Mouse (Mus musculus): ENCODE results near the gene Ubxn11. TPM values are rescaled to one million over a fixed set of nuclear protein-coding genes. Genes with fewer than 3 reads are reported as not detected.

The Ubxn11 gene
- 1 to 10 TPM; 6.1 to 8.0 TPM for total RNA-seq (2023)

DNA sequence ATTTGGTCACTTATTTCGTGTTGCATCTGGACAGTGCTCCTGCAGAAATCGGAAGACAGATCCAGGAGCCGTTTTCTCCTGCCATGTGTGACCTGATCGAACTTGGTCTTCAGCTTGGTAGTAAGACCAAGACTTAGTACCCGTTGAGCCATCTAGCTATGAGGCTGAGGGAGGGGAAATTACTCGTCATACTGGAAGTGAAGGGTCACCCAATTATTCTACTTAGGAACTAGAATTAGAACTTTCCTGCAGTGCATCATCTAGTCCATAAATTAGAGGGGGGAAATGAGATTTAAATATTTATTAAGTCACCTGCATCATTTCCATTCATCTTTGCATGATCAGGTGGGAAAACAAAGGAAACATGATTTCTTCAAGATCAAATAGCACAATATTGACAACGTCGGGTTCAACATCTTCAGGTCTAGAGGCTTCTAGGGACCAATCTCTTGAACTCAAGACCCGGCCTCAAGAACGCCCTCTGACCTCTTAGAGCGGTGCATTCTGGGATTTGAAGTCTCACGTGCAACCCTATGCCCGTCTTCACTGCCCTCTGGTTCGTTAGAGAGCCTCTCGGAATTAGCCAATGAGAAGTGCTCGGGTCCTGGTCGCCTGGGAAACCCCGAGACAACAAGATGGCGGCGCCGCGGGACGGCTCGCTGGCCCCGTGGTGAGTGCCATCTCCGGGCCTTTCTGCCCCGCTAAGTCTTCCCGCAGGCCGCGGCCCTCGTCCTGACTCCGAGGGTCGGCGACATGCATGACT lies at the start of gene Ubxn11:
TSS of gene Ubxn11 (plus strand) at position 592 of the 763 bp plus-strand sequence.

GRCm38 (mm10) chr4:134053538-134053937 lies 48.8 kb upstream of the Ubxn11 start, which contains the start of gene Zfp683:
Gene Zfp683 (plus strand): TSS chr4:134053838.

DNA sequence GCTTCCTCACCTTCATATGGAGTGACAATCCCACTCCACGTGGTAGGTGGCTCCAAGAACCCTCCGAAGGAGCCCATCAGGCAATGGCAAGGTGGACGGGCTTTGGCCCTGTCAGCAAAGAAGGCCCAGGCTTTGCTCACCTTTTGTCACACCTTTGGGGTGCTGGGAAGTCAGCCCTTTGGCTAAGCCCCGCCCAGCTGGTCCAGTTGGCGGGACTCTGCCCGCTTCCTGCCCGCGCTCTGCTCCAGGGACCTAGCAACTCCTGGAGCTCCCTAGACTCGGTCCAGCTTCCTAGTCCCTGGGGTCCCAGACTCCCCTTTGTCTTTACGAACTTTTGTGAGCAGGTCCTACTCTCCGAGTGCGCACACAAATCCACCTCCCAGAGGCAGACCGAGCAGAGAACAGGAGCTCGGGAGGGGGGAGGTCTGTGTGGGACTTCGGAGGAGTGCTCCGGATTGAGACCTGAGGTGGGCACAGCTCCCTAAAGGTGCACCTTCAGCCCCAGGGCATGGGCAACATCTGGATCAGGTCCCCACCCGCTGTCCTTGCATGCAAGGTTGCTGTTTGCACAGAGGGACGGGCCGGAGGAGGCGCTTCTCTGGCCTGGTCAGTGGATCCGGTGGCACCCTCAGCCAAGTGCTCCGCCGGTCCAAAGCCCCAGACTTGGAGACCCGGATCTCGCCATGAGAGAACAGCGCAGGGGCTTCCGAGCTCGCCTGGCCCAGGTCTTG lies 42.1 kb upstream of the Ubxn11 start, which contains the start of gene Crybg2:
TSS of gene Crybg2 (plus strand) at position 681 of the 731 bp plus-strand sequence.

GRCm38 (mm10) chr4:134094923-134095547 lies 7.3 kb upstream of the Ubxn11 start, which contains the start of gene Cd52:
Gene Cd52 (minus strand): TSS chr4:134095082.

GRCm38 (mm10) chr4:134128221-134128982 lies 26.0 kb downstream of the Ubxn11 start, which contains the start of gene Sh3bgrl3:
Gene Sh3bgrl3 (minus strand): TSS chr4:134128789.

Other genes with a start within 250 kb of the Ubxn11 start
- gene Rps6ka1, start 214.8 kb upstream of the Ubxn11 start, total RNA-seq (2023), result 100 to 1,000 TPM; 257 to 277 TPM
- gene Hmgn2, start 133.9 kb upstream of the Ubxn11 start, total RNA-seq (2023), result 1,000 to 10,000 TPM; 1,129 to 1,279 TPM
- 10 to 100 TPM; 64.0 to 71.1 TPM for gene Dhdds, start 101.7 kb upstream of the Ubxn11 start, total RNA-seq (2023)
- gene Lin28a, start 83.7 kb upstream of the Ubxn11 start, total RNA-seq (2023), result 10 to 100 TPM; 43.4 to 50.8 TPM
- gene Zfp683, start 48.7 kb upstream of the Ubxn11 start, total RNA-seq (2023), result under 1 TPM in 1 of 2 experiments, not detected in 1; 0.24 TPM
- gene Crybg2, start 41.8 kb upstream of the Ubxn11 start, total RNA-seq (2023), result under 1 TPM; 0.42 to 0.44 TPM
- gene Cd52, start 7.5 kb upstream of the Ubxn11 start, total RNA-seq (2023), result 1,000 to 10,000 TPM; 1,669 to 1,713 TPM
- 1,000 to 10,000 TPM; 1,034 to 1,041 TPM for gene Sh3bgrl3, start 26.2 kb downstream of the Ubxn11 start, total RNA-seq (2023)
- gene Cep85, start 84.5 kb downstream of the Ubxn11 start, total RNA-seq (2023), result 10 to 100 TPM; 13.1 to 18.9 TPM
- not detected for gene Gm7534, start 100.4 kb downstream of the Ubxn11 start, total RNA-seq (2023)
- not detected for gene Catsper4, start 124.8 kb downstream of the Ubxn11 start, total RNA-seq (2023)
- gene Cnksr1, start 135.8 kb downstream of the Ubxn11 start, total RNA-seq (2023), result not detected
- gene E130218I03Rik, start 141.1 kb downstream of the Ubxn11 start, total RNA-seq (2023), result not detected
- gene Zfp593, start 143.0 kb downstream of the Ubxn11 start, total RNA-seq (2023), result 1 to 10 TPM; 3.8 to 4.7 TPM
- gene Gm30191, start 144.4 kb downstream of the Ubxn11 start, total RNA-seq (2023), result not detected
- not detected for gene Grrp1, start 151.5 kb downstream of the Ubxn11 start, total RNA-seq (2023)
- gene Pdik1l, start 185.3 kb downstream of the Ubxn11 start, total RNA-seq (2023), result 10 to 100 TPM; 12.1 to 15.9 TPM
- gene Trim63, start 212.6 kb downstream of the Ubxn11 start, total RNA-seq (2023), result not detected
- gene Slc30a2, start 240.6 kb downstream of the Ubxn11 start, total RNA-seq (2023), result under 1 TPM in 1 of 2 experiments, not detected in 1; 0.51 TPM

Measured in neutrophil, adult 59 days (primary cell).